Mouse (Mus musculus) ES-Bruce4 (cell line): ENCODE measurements around the gene Arl4d.
"Not testable (repeated sequence)": the region's sequence is repeated elsewhere in the genome, so short reads cannot be mapped to it uniquely, and the experiment has no call there.

Experiments used
- CTCF ChIP-seq: IDR thresholded peaks from one replicate; pipeline ENCODE4 v1.8.1; 2011; ENCODE audit warnings: low read depth, low read length
- EP300 ChIP-seq: IDR thresholded peaks from 2 replicates; pipeline ENCODE4 v1.6.1; 2011; ENCODE audit warnings: low read depth, low read length; ENCODE audit not compliant: insufficient read depth
- POLR2A ChIP-seq: IDR thresholded peaks from one replicate; pipeline ENCODE4 v1.8.1; 2011; ENCODE audit warnings: low read length; ENCODE audit not compliant: insufficient read depth

- not testable (repeated sequence) for TF ChIP-seq POLR2A, EP300, CTCF
These were observed 36.5 kb upstream of the Arl4d start for GRCm38 (mm10) chr11:101628733-101629417.
